Mouse (Mus musculus) erythroblast, embryonic 14.5 days (primary cell): Measurements from ENCODE around the gene Slc26a3.

ENCODE experiments used
- GATA1 ChIP-seq: IDR thresholded peaks from 2 replicates; pipeline ENCODE4 v1.6.1; 2012; ENCODE audit warnings: low read length, inconsistent platforms, mixed read lengths
- TAL1 ChIP-seq: IDR thresholded peaks from 3 replicates; pipeline ENCODE4 v1.6.1; 2012; ENCODE audit warnings: low read length, inconsistent platforms, mixed read lengths

GRCm38 (mm10) chr12:31456271-31456670, 65.6 kb downstream of the Slc26a3 start:
- TF ChIP-seq GATA1: no peak
- TF ChIP-seq TAL1: no peak
